Mouse (Mus musculus) c-Kit-negative CD71-positive TER-119-positive erythroid progenitor cells, embryonic 14.5 days (primary cell): ENCODE measurements around the gene Ruvbl2.
A peak's percentile ranks its signal among the peaks of the same experiment; 100 is the strongest.

Experiments
- DNase-seq: peaks from one replicate; pipeline ENCODE4 v3.0.0-alpha.2; 2013; ENCODE audit warnings: low read depth, low spot score

Gene Ruvbl2

GRCm38 (mm10) chr7:45461326-45461725 lies 23.4 kb upstream of the Ruvbl2 start:
- DNase-seq: no peak

DNA sequence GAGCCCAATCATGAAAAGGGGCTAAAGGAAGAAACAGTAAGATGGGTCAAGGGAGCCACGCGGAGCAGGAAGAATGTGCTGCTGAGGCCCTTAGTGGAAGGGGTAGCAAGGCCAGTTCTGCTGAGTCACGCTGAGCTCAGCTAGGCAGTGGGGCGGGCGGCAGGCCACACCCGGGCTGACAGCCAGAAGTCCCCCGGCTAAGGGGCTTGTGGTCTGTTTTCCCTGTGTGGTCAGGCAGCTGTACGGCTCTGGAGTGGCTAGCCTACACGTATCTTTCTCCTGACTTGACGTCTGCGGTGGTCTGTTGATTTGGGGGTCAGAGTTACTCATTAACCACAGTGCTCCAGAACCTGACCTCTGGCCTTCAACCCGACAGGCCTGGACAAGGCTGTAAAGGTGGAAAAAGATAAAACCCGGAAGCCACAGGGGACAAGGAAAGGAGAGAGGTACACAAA lies 23.0 kb upstream of the Ruvbl2 start:
- DNase-seq: peak; percentile 85

DNA sequence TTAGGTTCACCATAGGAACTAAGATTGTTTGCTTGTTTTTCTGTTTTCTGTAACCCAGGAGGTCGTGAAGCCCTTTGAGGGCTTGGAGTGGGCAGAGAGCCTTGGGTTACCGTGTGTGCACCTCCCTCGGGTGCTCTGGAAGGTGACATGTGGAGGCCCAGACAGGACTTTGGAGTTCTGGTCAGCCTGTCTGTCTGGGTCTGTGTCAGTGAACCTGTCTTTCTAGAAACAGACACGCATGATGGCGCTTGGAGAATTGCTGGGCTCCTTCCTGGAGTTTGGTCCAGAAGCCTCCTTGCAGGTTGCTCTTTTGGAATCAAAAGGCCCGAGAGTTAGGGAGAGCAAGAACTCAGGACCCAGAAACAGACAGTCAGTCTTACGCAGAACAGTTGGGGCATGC lies 22.5 kb upstream of the Ruvbl2 start:
- no peak for DNase-seq

DNA sequence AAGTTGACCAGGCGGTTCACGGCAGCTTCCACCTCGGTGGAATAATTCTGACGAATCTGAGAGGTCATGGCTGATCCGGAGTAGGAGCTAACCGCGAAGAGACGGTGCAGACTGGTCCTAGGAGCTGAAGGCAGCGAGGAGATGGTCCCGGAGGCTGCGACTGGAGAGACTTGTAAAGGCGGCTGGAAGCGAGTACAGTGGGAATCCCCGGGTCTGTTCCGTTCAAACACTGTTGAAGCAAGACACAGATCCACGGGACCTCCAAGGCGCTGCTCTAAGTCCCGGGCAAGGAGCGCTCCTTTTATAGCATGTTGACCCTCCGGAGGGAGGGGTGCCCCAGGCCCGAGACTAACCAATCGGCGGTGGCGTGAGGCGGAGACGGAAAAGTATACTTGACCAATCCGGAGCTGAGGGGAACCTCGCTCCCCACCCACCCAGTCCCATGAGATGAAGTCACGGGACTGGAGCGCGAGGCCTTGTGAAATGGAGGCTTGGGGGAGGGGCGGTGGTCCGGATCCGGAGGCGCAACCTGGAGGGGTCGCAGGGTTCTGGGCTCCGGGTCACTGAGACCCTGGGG lies 21.8 kb upstream of the Ruvbl2 start, which contains the start of gene Ftl1:
Ftl1 (minus strand) TSS at position 321 of the 577 bp plus-strand sequence.
- peak; percentile 94 for DNase-seq

DNA sequence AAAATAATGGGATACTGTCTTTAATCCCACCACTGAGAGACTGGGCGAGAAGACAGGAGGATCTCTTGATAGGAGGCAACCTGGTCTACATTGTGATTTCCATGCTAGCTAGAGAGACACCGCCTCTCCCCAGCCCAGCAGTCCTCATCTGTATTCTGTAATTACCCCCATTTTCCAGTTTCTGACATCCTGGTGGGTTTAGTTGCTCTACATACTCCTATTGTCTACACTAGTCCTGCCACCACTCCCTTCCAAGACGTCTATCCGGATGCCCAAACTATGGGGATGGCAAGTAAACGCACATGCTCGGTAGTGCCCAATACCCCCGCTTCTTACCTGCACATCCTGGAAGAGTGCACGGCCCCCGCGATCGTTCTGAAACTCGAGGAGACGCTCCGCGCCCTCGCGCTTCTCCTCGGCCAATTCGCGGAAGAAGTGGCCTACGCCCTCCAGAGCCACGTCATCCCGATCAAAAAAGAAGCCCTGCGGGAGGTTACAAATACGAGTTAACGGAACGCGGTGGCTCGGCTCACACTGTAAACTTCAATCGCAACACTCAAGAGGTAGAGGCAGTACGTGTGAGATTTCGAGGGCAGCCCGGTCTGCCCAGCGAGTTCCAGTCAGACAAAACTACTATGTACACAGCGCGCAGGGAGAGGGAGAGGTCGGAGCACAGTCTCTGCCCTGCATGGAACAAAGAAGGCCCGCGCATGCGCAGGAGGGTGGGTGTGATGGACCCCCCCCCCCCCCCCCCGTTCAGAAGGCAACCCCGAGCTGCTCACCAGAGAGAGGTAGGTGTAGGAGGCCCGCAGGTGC lies 21.1 kb upstream of the Ruvbl2 start:
- peak; percentile 58 for DNase-seq

DNA sequence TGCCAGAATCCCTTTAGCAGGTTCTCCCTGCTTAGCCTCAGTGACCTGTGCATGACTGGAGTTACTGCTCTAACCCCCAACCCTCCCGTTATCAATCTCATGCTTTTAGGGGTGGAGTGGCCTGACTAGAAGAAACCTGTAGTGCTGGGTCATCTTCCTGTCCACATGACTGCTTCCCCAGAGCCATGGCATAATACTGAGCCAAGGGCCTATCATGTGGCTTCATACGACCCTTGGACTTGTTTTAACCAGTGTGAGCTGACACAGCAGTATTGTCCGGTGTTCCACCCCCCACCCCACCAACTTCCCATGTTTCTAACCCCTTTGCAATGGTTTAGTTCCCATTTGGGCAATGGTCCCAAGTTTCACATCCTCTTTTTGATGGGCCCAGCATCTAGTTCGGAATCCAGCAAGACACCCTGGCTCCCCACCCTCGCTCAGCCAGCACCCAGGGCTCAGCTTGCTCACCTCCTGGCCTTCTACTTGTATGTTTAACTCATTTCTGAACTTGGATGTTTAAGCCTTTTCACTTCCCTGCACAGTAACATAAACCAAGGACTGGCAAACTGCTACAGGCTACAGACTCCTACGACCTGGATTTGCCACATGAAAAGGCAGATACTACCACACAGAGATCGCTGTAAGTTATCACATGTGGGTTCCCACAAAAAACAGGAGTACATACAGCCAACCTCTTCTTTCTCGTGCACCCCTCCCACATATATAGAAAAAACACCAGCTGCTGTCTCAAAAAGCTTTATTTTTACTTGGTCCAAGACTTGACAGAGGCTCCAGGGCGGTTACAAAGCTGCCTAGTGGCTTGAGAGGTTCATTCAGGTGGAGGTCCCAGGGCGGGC lies 19.5 kb upstream of the Ruvbl2 start:
- DNase-seq: no peak

GRCm38 (mm10) chr7:45456721-45457203 lies 18.9 kb upstream of the Ruvbl2 start:
- no peak for DNase-seq

DNA sequence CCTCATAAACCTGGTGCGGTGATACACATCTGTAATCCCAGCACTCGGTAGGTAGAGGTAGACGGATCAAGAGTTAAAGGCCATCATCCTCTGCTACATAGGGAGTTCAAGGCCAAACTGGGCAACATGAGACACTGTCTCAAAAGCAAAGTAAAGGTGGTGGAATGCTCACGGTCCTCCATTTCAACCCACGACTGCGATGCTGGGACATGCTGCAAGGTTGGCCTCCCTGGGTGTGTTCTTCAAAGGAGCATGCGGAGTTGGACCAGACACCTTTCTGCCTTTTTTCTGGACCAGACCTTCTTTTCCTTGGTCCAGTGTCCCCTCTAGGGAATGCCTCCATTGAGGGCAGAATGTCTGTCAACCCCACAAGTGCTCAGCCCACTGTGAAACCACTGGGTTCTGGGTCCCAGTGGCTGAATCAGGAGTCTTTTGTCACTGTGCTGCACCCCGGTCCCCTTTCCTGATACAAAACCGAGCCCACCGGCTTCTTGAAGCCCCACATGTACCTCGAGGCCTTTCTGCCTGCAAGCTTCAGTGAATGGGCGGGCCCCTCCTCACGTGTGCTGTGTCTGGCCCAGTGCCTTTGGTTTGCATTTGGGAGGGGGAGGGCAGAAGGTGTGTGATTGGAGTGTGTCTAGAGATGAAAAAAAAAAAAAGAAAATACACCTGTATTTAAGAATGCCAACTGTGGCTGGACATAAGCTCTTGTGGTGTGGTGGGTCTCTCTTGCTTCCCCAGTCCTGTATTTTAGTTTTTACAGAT lies 18.2 kb upstream of the Ruvbl2 start:
- no peak for DNase-seq

GRCm38 (mm10) chr7:45454971-45455370 lies 17.1 kb upstream of the Ruvbl2 start:
- no peak for DNase-seq

GRCm38 (mm10) chr7:45451344-45451982 lies 13.6 kb upstream of the Ruvbl2 start:
- DNase-seq: peak; percentile 84

- no peak for DNase-seq
Observed at GRCm38 (mm10) chr7:45449974-45450373, 12.1 kb upstream of the Ruvbl2 start.

- DNase-seq: no peak
Observed at GRCm38 (mm10) chr7:45447325-45447990, 9.6 kb upstream of the Ruvbl2 start.

DNA sequence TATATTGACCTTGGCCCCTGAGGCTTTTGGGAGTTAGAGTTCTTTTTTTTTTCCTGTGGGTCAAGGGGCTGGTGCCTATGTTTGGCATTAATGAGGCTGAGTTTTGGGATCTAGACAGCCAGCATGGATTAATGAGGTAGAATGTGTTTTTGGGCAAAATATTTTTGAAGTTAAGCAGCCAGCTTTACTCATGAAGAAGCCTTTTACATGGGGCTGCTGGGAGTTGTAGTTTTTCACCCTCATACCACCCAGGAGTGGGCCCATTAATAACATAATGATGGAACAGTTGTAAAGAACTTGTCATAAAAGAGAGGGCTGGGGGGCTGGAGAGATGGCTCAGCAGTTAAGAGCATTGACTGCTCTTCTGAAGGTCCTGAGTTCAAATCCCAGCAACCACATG lies 8.7 kb upstream of the Ruvbl2 start:
- DNase-seq: no peak

DNA sequence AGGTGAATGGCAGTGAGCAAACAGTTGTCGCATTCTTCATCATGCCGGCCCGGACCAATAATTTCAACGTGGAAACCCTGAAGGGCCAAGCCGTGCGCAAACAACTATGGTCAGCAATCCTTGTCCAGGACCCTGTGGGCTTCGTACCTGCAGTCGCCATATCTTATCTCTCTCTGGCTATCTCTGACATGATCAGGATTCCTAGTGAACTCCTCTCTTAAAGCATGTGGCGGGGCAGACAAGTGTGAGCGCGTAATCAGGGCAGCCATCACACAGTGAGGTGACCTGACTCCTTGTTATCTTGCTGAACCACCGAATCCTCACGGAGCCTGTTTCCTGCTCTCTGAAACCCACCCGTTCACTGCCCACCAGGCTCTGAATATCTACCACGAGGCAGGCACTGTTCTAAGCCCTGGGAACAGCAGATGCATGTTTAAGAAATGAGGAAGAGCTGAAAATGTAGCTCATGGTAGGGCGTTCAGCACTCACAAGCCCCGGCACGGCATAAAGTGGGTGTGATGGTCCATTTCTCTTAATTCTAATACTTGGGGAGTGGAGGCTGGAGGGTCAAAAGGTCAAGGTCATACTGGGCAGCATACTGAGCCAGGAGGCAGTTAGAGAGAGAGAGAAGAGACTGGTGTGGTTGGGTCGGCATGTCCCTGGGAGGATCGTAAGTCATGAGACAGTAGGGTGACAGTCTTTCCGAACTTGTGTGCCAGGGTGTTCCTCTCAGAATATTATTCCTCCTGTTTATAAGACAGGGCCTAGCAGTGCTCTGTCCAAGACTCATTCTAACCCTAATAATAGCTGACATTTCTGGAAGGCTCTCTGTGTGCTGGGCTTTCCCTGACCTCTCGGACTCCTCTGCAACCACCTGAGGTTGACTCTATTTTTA lies 5.9 kb upstream of the Ruvbl2 start:
- no peak for DNase-seq

DNA sequence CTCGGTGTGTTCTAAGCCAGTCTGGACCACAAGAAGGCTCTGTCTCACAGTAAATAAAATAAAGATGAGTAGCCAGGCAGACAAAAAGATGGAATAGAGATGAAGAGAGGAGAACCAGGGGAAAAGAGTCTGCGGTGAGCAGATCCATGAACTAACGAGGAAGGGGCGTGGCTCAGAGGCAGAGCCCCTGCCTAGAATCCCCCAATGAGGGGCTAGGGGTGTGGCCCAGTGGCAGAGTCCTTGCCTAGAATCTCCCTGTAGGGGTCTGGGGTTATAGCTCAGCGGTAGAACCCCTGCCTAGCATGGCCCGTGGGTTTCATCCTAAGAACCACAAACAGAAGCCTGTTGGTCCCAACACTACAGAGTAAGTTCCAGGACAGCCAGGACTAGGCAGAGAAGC lies 850 bp downstream of the Ruvbl2 start:
- no peak for DNase-seq

GRCm38 (mm10) chr7:45436444-45436843 lies 1.5 kb downstream of the Ruvbl2 start:
- no peak for DNase-seq

GRCm38 (mm10) chr7:45435038-45435437 lies 2.9 kb downstream of the Ruvbl2 start:
- DNase-seq: no peak

DNA sequence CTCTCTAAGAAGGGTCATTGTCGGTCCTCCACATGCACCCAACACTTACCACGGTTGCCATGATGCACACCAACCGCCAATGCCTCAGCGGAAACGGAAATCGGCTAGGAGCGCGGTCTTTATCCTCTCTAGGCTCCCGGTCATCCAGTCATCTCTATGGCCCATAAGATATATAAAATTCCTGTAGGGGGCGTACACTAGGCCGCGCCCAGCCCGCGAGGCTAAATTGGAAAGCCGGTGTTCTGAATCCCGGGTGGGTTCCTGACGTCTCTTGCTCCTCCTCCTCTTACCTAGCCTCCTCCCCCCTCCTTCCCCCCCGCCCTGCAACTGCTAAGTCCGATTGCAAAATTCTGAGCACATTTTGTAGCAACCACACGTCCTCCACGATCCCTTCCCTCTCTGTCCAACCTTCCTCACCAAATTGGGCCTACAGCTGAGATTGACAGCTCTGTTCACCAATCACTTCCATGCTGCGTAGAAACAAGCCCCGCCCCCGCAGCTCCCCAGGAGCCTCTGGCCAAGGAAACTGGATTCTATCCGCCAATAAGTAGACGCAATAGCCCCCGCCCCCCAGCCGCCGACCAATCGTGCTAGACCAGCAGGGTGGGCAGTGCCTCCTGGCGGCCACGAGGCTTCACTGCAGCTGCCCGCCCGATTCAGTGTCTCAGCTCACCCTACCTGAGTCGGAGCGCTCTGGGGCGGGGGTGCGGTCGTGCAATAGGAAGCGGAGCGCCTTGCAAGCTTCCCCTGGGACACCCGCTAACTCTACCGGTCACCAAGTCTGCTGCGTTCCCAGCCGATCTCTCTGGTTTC lies 3.5 kb downstream of the Ruvbl2 start, which contains the start of gene Gys1:
Gys1 (plus strand) TSS at position 642 of the 813 bp plus-strand sequence.
- peak; percentile 99 for DNase-seq
